Mouse (Mus musculus) ES-Bruce4 (cell line): ENCODE measurements around the gene Fam198a.

Experiments
- CTCF ChIP-seq: IDR thresholded peaks from one replicate; pipeline ENCODE4 v1.8.1; 2011; ENCODE audit warnings: low read depth, low read length
- POLR2A ChIP-seq: IDR thresholded peaks from one replicate; pipeline ENCODE4 v1.8.1; 2011; ENCODE audit warnings: low read length; ENCODE audit not compliant: insufficient read depth

GRCm38 (mm10) chr9:121997010-121997409 is 46.2 kb downstream of the Fam198a start, which contains the start of gene Pomgnt2:
- TF ChIP-seq CTCF (no peak), POLR2A (no peak)
